In the genomic region with DNA sequence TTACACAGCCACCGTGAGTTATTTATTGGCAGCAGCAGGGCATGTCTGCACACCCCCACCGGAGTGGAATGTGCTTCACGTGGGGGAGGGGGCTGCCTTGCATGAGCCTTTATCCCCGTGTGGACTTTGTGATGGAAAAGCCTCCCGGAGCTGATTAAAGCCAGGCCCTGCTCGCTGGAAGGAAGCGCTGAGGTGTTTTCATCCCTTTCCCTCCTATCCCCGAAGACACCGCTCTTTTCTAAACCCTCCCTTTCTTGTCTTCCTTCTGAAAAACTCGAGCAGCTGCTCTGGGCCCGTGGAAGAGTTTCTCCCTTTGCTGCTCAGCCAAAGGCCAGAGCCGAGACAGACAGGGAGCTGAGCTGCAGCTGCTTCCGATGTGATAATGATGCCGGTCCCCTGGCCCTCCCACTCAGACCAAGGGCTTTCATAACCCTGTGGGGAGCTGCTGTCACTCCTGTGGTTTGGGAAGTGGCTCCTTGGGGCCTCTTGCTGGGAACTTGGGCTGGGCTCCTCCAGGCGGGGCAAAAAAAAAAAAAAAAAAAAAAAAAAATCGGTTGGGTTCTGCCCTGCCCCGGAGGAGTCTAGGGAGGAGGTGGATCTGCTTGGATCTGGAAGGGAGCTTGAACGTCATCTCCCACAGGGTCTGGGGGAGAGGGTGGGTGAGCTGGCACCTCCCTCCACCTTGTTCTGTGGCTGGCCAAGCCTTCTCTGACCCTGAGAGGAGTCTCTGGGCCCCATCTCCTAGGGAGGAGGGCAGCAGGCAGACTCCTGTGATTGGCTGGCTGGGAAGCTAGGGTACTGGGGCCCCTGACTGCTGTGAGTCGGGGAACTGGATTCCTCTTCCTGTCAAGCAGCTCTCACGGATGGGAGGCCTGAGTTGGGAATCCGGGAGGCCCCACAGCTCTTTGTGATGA, we compare ENCODE assay signal across 8 mouse cellular contexts. TPM values are rescaled to one million over a fixed set of nuclear protein-coding genes. Genes with fewer than 3 reads are reported as not detected.
DNase-seq lines count a peak whose midpoint lies in the region; ATAC-seq and TF ChIP-seq lines count a peak whose summit lies in the region.

No protein-coding gene starts in this region.

- WGBS in embryonic facial prominence, embryonic 13.5 days: 0% methylated on average over 21 of the region's 21 CpGs
- 2% methylated on average over 20 of the region's 21 CpGs for WGBS in heart, embryonic 15.5 days

- no peaks in the 10 kb centered on the region for H3K27me3 ChIP-seq in embryonic facial prominence, embryonic 13.5 days
- H3K27me3 ChIP-seq in heart, embryonic 15.5 days: no peaks in the 10 kb centered on the region
- H3K27me3 ChIP-seq in megakaryocyte, embryonic 14.5 days (replicated peaks): no peaks in the 10 kb centered on the region

- DNase-seq in left cerebral cortex, adult 2 months (ENCODE audit: extremely low spot score in 1 of 2, low spot score in 2 of 2): no peak
- no peak for DNase-seq in left cerebral cortex, adult 9 months (ENCODE audit: low spot score in 2 of 2)
- peak; percentile 82 for DNase-seq in kidney, postnatal 14 days
- DNase-seq in spleen, postnatal 36 days (ENCODE audit: low spot score in 2 of 2): peak; percentile 46 to 66

- H3K4me1 ChIP-seq in embryonic facial prominence, embryonic 13.5 days: peaks cover 43% of the 10 kb centered on the region
- peaks cover 52% of the 10 kb centered on the region for H3K4me1 ChIP-seq in heart, embryonic 15.5 days (replicated peaks)
- H3K4me1 ChIP-seq in megakaryocyte, embryonic 14.5 days: peaks cover 75% of the 10 kb centered on the region

- H3K9me3 ChIP-seq in embryonic facial prominence, embryonic 13.5 days: no peaks in the 10 kb centered on the region
- H3K9me3 ChIP-seq in heart, embryonic 15.5 days (replicated peaks): no peaks in the 10 kb centered on the region
- no peaks in the 10 kb centered on the region for H3K9me3 ChIP-seq in megakaryocyte, embryonic 14.5 days

- TF ChIP-seq CTCF in left cerebral cortex, adult 2 months (IDR thresholded peaks at IDR 0.05): no peak

- no peak overlapping the region for H3K27ac ChIP-seq in left cerebral cortex, adult 2 months
- peak overlapping the region; percentile 99 for H3K27ac ChIP-seq in embryonic facial prominence, embryonic 13.5 days
- peak overlapping the region; percentile 95 for H3K27ac ChIP-seq in heart, embryonic 15.5 days

- peak overlapping the region; percentile 82 for H3K4me2 ChIP-seq in embryonic facial prominence, embryonic 13.5 days
- peak overlapping the region; percentile 84 for H3K4me2 ChIP-seq in heart, embryonic 15.5 days

- H3K36me3 ChIP-seq in embryonic facial prominence, embryonic 13.5 days: peaks cover 37% of the 10 kb centered on the region
- H3K36me3 ChIP-seq in heart, embryonic 15.5 days: peaks cover 34% of the 10 kb centered on the region
- H3K36me3 ChIP-seq in megakaryocyte, embryonic 14.5 days (replicated peaks; ENCODE audit: low read length): peaks cover 63% of the 10 kb centered on the region

- ATAC-seq in embryonic facial prominence, embryonic 13.5 days (ENCODE audit: insufficient number of reproducible peaks, insufficient read depth, low FRiP score, low TSS enrichment, low read depth): peak; percentile 77
- peak; percentile 56 for ATAC-seq in heart, embryonic 15.5 days (replicated peaks; ENCODE audit: insufficient number of reproducible peaks, insufficient read depth, low FRiP score, low read depth)
- no peak for ATAC-seq in activated CD4-positive, CD25-positive, alpha-beta regulatory T cell, adult 4 months

- intact Hi-C loops in left cerebral cortex, adult 2 months (cut with DNase I): no loop called here

- peak overlapping the region; percentile 95 for H3K9ac ChIP-seq in embryonic facial prominence, embryonic 13.5 days
- H3K9ac ChIP-seq in heart, embryonic 15.5 days: peak overlapping the region; percentile 90

- peak overlapping the region; percentile 83 for H3K4me3 ChIP-seq in left cerebral cortex, adult 2 months
- H3K4me3 ChIP-seq in embryonic facial prominence, embryonic 13.5 days: peak overlapping the region; percentile 92
- peak overlapping the region; percentile 86 for H3K4me3 ChIP-seq in heart, embryonic 15.5 days
- peak overlapping the region; percentile 98 for H3K4me3 ChIP-seq in megakaryocyte, embryonic 14.5 days (replicated peaks)

RNA-seq across cellular contexts. Expression of gene Bysl, which starts 15.8 kb away (rescaled TPM):
- 10 to 100 TPM; 18.1 to 18.8 TPM for total RNA-seq in left cerebral cortex, adult 2 months (2021)
- polyA plus RNA-seq in embryonic facial prominence, embryonic 13.5 days (2015; fragmentation: Nextera tagmentation; extraction: Ambion mirVana): 23.0 and 26.6 TPM in 2 replicates
- polyA plus RNA-seq in heart, embryonic 15.5 days (2015; fragmentation: Nextera tagmentation; extraction: Ambion mirVana): 18.2 and 22.6 TPM in 2 replicates
- polyA plus RNA-seq in megakaryocyte, embryonic 14.5 days (2012; ENCODE audit: insufficient read depth, low replicate concordance): 7.8 and 17.7 TPM in 2 replicates
- polyA plus RNA-seq in activated CD4-positive, CD25-positive, alpha-beta regulatory T cell, adult 4 months (2017; shearing (Covaris generic)): 10 to 100 TPM in 1 of 2 experiments, 1 to 10 TPM in 1; 6.6 to 10.8 TPM

RNA-seq across cellular contexts. Expression of gene Med20, which starts 15.9 kb away (rescaled TPM):
- total RNA-seq in left cerebral cortex, adult 2 months (2021): 10 to 100 TPM; 29.3 to 33.3 TPM
- polyA plus RNA-seq in embryonic facial prominence, embryonic 13.5 days (2015; fragmentation: Nextera tagmentation; extraction: Ambion mirVana): 52.9 and 60.1 TPM in 2 replicates
- polyA plus RNA-seq in heart, embryonic 15.5 days (2015; fragmentation: Nextera tagmentation; extraction: Ambion mirVana): 25.4 and 31.2 TPM in 2 replicates
- polyA plus RNA-seq in megakaryocyte, embryonic 14.5 days (2012; ENCODE audit: insufficient read depth, low replicate concordance): 2.3 TPM in 1 of 2 replicates, not detected in the other
- polyA plus RNA-seq in activated CD4-positive, CD25-positive, alpha-beta regulatory T cell, adult 4 months (2017; shearing (Covaris generic)): 10 to 100 TPM; 23.6 to 30.0 TPM

RNA-seq across cellular contexts. Expression of gene Gm20517, which starts 15.9 kb away (rescaled TPM):
- 1 to 10 TPM; 7.1 TPM for total RNA-seq in left cerebral cortex, adult 2 months (2021)
- polyA plus RNA-seq in embryonic facial prominence, embryonic 13.5 days (2015; fragmentation: Nextera tagmentation; extraction: Ambion mirVana): 0.96 and 2.4 TPM in 2 replicates
- 0.60 and 1.6 TPM in 2 replicates for polyA plus RNA-seq in heart, embryonic 15.5 days (2015; fragmentation: Nextera tagmentation; extraction: Ambion mirVana)
- 0.29 and 0.81 TPM in 2 replicates for polyA plus RNA-seq in megakaryocyte, embryonic 14.5 days (2012; ENCODE audit: insufficient read depth, low replicate concordance)
- 1 to 10 TPM in 1 of 2 experiments, under 1 TPM in 1; 0.89 to 1.1 TPM for polyA plus RNA-seq in activated CD4-positive, CD25-positive, alpha-beta regulatory T cell, adult 4 months (2017; shearing (Covaris generic))

RNA-seq across cellular contexts. Expression of gene Usp49, which starts 35.0 kb away (rescaled TPM):
- 10 to 100 TPM in 1 of 2 experiments, 1 to 10 TPM in 1; 9.6 to 13.1 TPM for total RNA-seq in left cerebral cortex, adult 2 months (2021)
- 6.2 and 6.4 TPM in 2 replicates for polyA plus RNA-seq in embryonic facial prominence, embryonic 13.5 days (2015; fragmentation: Nextera tagmentation; extraction: Ambion mirVana)
- polyA plus RNA-seq in heart, embryonic 15.5 days (2015; fragmentation: Nextera tagmentation; extraction: Ambion mirVana): 2.5 and 3.2 TPM in 2 replicates
- 1.2 and 3.7 TPM in 2 replicates for polyA plus RNA-seq in megakaryocyte, embryonic 14.5 days (2012; ENCODE audit: insufficient read depth, low replicate concordance)
- under 1 TPM; 0.60 to 0.71 TPM for polyA plus RNA-seq in activated CD4-positive, CD25-positive, alpha-beta regulatory T cell, adult 4 months (2017; shearing (Covaris generic))

Comparison
In these comparisons a context has a peak if more than half of its experiments do, and no peak if none do; other contexts are left out.
1. DNase-seq: peak in kidney, postnatal 14 days (single experiment) and spleen, postnatal 36 days (2 of 2); none in left cerebral cortex, adult 2 months (0 of 2) and left cerebral cortex, adult 9 months (0 of 2).
2. Peak in every context shown above with its lines, with median percentiles within 50 percentile points of each other: H3K4me3 ChIP-seq.